Mouse (Mus musculus) small intestine, adult 2 months (tissue): ENCODE results near the gene St6gal1. TPM values are rescaled to one million over a fixed set of nuclear protein-coding genes. Genes with fewer than 3 reads are reported as not detected.

Source experiments
- H3K27ac ChIP-seq: fragments of 200-500 bp; 2 replicates; pipeline ENCODE4 v1.5.1; 2012; ENCODE audit warnings: low read depth, low read length, control low read depth, inconsistent platforms; ENCODE audit not compliant: insufficient read depth
- H3K27me3 ChIP-seq: fragments of 200-500 bp; 2 replicates; pipeline ENCODE4 v1.6.1; 2012; ENCODE audit warnings: mild to moderate bottlenecking, moderate library complexity, low read length, inconsistent platforms; ENCODE audit not compliant: control insufficient read depth, insufficient read depth
- H3K36me3 ChIP-seq: fragments of 200-500 bp; 2 replicates; pipeline ENCODE4 v1.6.1; 2012; ENCODE audit warnings: mild to moderate bottlenecking, low read length, control low read depth, inconsistent platforms; ENCODE audit not compliant: control insufficient read depth, insufficient read depth
- H3K4me1 ChIP-seq: fragments of 200-500 bp; 2 replicates; pipeline ENCODE4 v1.6.1; 2012; ENCODE audit warnings: low read length, inconsistent platforms, mixed read lengths; ENCODE audit not compliant: control insufficient read depth, insufficient read depth, insufficient read length
- H3K4me3 ChIP-seq: fragments of 200-500 bp; 2 replicates; pipeline ENCODE4 v1.5.1; 2012; ENCODE audit warnings: low read depth, mild to moderate bottlenecking, control low read depth, inconsistent platforms, low read length, moderate library complexity
- CTCF ChIP-seq: fragments of 200-500 bp; IDR thresholded peaks from 2 replicates; pipeline ENCODE4 v1.5.1; 2012; ENCODE audit warnings: low read depth, mild to moderate bottlenecking, control low read depth, inconsistent platforms, low read length, moderate library complexity, mixed read lengths; ENCODE audit not compliant: insufficient replicate concordance, insufficient read length; ENCODE audit errors: extremely low read depth
- POLR2A ChIP-seq: fragments of 200-500 bp; IDR thresholded peaks from 2 replicates; pipeline ENCODE4 v1.6.1; 2012; ENCODE audit warnings: low read depth, mild to moderate bottlenecking, control low read depth, inconsistent platforms, low read length, moderate library complexity
- WGBS: fragments of 180-500 bp; shearing (Covaris S2); methylation state at CpG from one replicate; pipeline ENCODE4 v1.1.7; 2018; 5-methylcytosine and 5-hydroxymethylcytosine counted together
- polyA plus RNA-seq: library from polyadenylated mRNA; depleted of rRNA; stranded (reverse); fragments of >200 nt; gene quantifications from 2 replicates; pipeline ENCODE4 v1.2.3, GENCODE M21; 2012

St6gal1 gene
- polyA plus RNA-seq, 1 experiment = 6.4 TPM

DNA sequence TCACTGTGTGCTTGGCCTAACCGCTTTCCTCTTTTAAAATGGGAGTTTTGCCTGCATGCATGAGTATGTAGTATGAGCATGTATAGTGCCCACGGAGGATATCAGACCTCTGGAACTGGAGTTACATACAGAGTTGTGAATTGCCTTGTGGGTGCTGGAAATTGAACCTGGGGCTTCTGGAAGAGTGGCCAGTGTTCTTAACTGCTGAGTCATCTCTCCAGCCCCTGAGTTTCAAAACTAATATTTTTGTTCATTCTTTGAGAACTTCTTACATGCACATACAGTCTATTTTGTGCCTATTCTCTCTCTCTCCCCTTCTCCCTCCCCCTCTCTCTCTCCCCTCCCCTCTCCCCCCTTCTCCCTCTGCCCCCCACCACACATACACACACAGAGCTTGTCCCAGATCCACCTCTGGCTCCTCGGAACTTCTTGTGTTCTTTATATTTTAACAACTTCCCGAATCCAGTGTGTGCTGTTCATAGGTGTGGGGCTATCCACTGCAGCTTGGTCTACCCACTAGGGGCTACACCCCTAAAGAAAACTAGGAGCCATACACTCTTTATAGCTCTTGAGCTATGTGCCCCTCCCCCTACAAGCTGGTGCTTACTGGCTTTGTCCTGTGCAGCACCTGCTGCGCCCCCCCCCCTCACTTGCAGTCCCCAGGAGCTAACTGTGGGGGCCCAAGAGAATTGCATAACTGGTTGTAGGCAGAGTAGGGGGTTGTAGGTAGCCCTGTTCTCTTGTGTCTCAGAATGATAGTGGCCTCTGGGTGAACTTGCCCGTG lies 100.5 kb downstream of the St6gal1 start:
- no peak for TF ChIP-seq CTCF
- TF ChIP-seq POLR2A = no peak
- H3K36me3 ChIP-seq = no peaks in the 10 kb centered on the region
- no peaks in the 10 kb centered on the region for H3K27me3 ChIP-seq
- no peak overlapping the region for H3K4me3 ChIP-seq
- no peak overlapping the region for H3K27ac ChIP-seq
- 81% methylated on average over 6 of the region's 6 CpGs for WGBS
- no peaks in the 10 kb centered on the region for H3K4me1 ChIP-seq

- no peak overlapping the region for H3K27ac ChIP-seq
- TF ChIP-seq CTCF (no peak), POLR2A (no peak)
- no peaks in the 10 kb centered on the region for H3K4me1 ChIP-seq
- WGBS = 81% methylated on average over 6 of the region's 6 CpGs
- H3K27me3 ChIP-seq = no peaks in the 10 kb centered on the region
- no peaks in the 10 kb centered on the region for H3K36me3 ChIP-seq
- no peak overlapping the region for H3K4me3 ChIP-seq
Measured at GRCm38 (mm10) chr16:23326664-23327063, 102.1 kb downstream of the St6gal1 start.

GRCm38 (mm10) chr16:23327266-23327665 lies 102.7 kb downstream of the St6gal1 start:
- Histone ChIP-seq H3K4me1 (no peaks in the 10 kb centered on the region), H3K4me3 (no peak overlapping the region), H3K27me3 (no peaks in the 10 kb centered on the region), H3K36me3 (no peaks in the 10 kb centered on the region), H3K27ac (no peak overlapping the region)
- TF ChIP-seq POLR2A = no peak
- no peak for TF ChIP-seq CTCF
- WGBS = 86% methylated on average over 7 of the region's 7 CpGs

DNA sequence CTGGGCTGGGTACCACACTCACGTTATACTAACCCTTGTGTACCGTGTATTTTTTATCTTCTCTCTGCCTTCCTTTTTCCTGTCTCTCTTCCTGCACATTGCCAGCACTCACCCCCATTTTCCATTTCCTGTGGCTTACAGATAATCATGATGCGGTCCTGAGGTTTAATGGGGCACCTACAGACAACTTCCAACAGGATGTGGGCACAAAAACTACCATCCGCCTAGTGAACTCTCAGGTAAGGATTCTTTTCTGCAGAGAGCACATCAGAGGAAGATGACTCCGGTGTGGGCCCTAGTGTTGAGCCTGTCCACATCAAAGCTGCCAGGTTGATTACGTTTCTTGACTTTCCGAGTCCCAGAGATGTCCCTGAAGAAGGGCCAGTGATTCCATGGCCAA lies 103.7 kb downstream of the St6gal1 start:
- TF ChIP-seq POLR2A = no peak
- TF ChIP-seq CTCF = no peak
- Histone ChIP-seq H3K27me3 (no peaks in the 10 kb centered on the region), H3K4me1 (peaks cover 2% of the 10 kb centered on the region; the same call in 1 of the 2 replicates), H3K27ac (no peak overlapping the region), H3K36me3 (no peaks in the 10 kb centered on the region), H3K4me3 (no peak overlapping the region)
- 87% methylated on average over 7 of the region's 7 CpGs for WGBS

- Histone ChIP-seq H3K4me1 (peaks cover 5% of the 10 kb centered on the region; the same call in 1 of the 2 replicates), H3K27me3 (no peaks in the 10 kb centered on the region), H3K27ac (no peak overlapping the region), H3K4me3 (no peak overlapping the region), H3K36me3 (no peaks in the 10 kb centered on the region)
- TF ChIP-seq CTCF (no peak), POLR2A (no peak)
- WGBS = 18% methylated on average over 2 of the region's 2 CpGs
Measured at GRCm38 (mm10) chr16:23332136-23332535, 107.6 kb downstream of the St6gal1 start.

- WGBS = 31% methylated on average over 6 of the region's 6 CpGs
- TF ChIP-seq POLR2A (no peak), CTCF (no peak)
- no peaks in the 10 kb centered on the region for H3K27me3 ChIP-seq
- peaks cover 5% of the 10 kb centered on the region; the same call in 1 of the 2 replicates for H3K4me1 ChIP-seq
- H3K4me3 ChIP-seq = no peak overlapping the region
- no peaks in the 10 kb centered on the region for H3K36me3 ChIP-seq
- H3K27ac ChIP-seq = no peak overlapping the region
Measured at GRCm38 (mm10) chr16:23332686-23333085, 108.1 kb downstream of the St6gal1 start.

DNA sequence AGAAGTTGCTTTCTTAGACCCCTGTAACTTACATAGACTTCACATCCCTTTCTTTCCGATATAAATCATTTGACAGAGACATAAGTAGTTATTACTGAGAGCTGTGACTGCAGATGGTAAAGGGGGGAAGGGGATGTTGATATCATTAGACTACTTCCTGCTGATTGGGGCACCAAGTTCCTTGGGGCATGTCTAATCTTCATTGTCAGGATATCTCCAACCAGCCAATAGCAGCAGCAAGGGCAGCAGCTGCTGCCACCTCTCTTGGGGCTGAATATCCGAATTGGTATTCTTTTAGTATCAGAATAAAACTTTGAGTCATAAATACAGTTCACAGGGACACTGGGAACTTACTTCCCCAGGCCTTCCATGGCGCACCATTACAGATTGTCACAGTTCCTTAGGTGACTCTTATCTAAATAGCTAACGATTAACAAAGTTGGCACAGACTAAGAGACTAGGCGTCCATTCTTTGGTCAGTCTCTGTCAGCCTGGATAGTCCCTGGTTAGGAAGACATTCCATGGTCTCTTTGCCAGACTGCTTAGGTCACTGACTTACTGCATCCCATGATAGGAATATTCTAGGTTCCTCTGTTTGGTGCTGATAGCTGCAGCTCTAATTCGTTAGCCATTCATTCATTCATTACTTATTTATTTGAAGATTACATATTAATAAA lies 109.5 kb downstream of the St6gal1 start:
- H3K27ac ChIP-seq = no peak overlapping the region
- H3K4me1 ChIP-seq = peaks cover 5% of the 10 kb centered on the region; the same call in 1 of the 2 replicates
- H3K4me3 ChIP-seq = no peak overlapping the region
- no peaks in the 10 kb centered on the region for H3K27me3 ChIP-seq
- WGBS = 28% methylated on average over 6 of the region's 6 CpGs
- no peak for TF ChIP-seq CTCF
- no peak for TF ChIP-seq POLR2A
- no peaks in the 10 kb centered on the region for H3K36me3 ChIP-seq
